Mouse (Mus musculus) olfactory bulb, adult 2 months (tissue): ENCODE measurements around the gene Myo3b. TPM values are rescaled to one million over a fixed set of nuclear protein-coding genes. Genes with fewer than 3 reads are reported as not detected.
A peak's percentile ranks its signal among the peaks of the same experiment; 100 is the strongest.

Experiments
- H3K27ac ChIP-seq: fragments of 200-500 bp; 2 replicates; pipeline ENCODE4 v1.5.1; 2012; ENCODE audit warnings: low read depth, low read length; ENCODE audit not compliant: insufficient read depth
- H3K4me1 ChIP-seq: fragments of 200-500 bp; 2 replicates; pipeline ENCODE4 v1.6.1; 2012; ENCODE audit warnings: low read length; ENCODE audit not compliant: control insufficient read depth, insufficient read depth
- H3K4me3 ChIP-seq: fragments of 200-500 bp; 2 replicates; pipeline ENCODE4 v1.5.1; 2012; ENCODE audit warnings: mild to moderate bottlenecking, low read depth, low read length, moderate library complexity; ENCODE audit not compliant: insufficient read depth
- CTCF ChIP-seq: fragments of 200-500 bp; IDR thresholded peaks from 2 replicates; pipeline ENCODE4 v1.5.1; 2012; ENCODE audit warnings: low read depth, mild to moderate bottlenecking, low read length, moderate library complexity; ENCODE audit not compliant: insufficient read depth
- POLR2A ChIP-seq: fragments of 200-500 bp; IDR thresholded peaks from 2 replicates; pipeline ENCODE4 v1.6.1; 2012; ENCODE audit warnings: mild to moderate bottlenecking, low read depth, low read length, moderate library complexity; ENCODE audit not compliant: insufficient read depth
- WGBS: fragments of 180-500 bp; shearing (Covaris S2); methylation state at CpG from one replicate; pipeline ENCODE4 v1.1.7; 2018; 5-methylcytosine and 5-hydroxymethylcytosine counted together
- polyA plus RNA-seq: library from polyadenylated mRNA; stranded (reverse); fragments of >200 nt; gene quantifications from 2 replicates; pipeline ENCODE4 v1.2.4, GENCODE M21; 2012; ENCODE audit warnings: low replicate concordance; ENCODE audit not compliant: missing spikeins, insufficient read depth, insufficient read length

Gene Myo3b
- polyA plus RNA-seq, 1 experiment = not detected

DNA sequence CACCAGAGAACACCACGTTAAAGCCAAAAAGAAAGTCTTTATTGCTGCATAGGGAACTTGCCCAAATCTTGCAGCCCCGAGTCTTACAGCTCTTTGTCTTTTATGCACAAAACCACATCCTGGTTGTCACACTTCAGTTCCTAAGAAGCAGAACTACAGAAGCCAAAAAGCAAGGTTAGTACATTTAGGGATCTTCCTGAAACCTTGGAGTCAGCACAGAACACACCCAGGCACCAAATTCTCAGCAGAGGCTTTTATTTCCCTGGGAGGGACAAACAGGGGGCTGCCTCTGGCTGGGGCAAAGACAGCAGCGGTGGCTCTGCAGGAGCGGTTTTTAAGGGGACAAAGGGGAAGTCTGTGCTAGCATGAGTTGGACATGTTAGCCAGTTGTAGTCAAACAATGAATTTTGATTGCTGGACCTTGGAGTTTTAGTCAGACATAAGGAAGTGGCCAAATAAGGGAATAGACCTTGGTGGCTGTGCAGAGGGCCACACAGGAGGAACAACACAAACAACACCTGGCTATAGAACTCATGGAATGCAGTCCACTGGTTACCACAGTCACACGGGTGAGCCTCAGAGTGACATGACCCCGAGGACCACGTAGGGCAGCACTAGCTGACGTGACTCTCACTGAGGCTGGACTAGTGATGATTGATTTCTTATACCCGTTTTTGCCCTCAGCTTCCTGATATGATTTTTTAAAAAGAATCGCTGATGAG lies 53.0 kb downstream of the Myo3b start:
- WGBS = 67% methylated on average over 10 of the region's 10 CpGs

DNA sequence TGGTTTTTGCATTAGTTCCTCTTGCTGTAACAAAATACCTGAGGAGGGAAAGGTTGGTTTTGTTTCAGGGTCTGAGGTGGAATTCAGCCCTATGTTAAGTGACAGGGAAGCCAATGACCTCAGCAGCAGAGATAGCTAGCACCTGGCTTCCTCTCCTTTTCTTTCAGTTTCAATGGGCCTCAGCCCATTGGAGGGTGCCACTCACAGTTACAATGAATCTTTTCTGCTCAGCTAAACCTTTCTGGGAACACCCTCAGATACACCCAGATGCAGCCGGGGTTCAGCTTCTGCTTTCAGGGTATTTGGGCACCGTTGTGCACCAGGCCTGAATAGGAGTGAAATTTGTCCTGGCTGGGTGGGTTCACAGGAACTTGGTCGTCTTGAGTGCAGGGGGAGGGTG lies 53.7 kb downstream of the Myo3b start:
- TF ChIP-seq CTCF = no peak
- no peak for TF ChIP-seq POLR2A
- H3K4me1 ChIP-seq = peaks cover 9% of the 10 kb centered on the region
- no peak overlapping the region for H3K27ac ChIP-seq
- WGBS = 48% methylated on average over 3 of the region's 3 CpGs
- no peak overlapping the region for H3K4me3 ChIP-seq

More for the DNA sequence above, 53.0 kb downstream of the Myo3b start:
- Histone ChIP-seq H3K4me3 (no peak overlapping the region), H3K4me1 (peaks cover 9% of the 10 kb centered on the region; the same call in 1 of the 2 replicates), H3K27ac (no peak overlapping the region)
- TF ChIP-seq CTCF (no peak), POLR2A (no peak)

DNA sequence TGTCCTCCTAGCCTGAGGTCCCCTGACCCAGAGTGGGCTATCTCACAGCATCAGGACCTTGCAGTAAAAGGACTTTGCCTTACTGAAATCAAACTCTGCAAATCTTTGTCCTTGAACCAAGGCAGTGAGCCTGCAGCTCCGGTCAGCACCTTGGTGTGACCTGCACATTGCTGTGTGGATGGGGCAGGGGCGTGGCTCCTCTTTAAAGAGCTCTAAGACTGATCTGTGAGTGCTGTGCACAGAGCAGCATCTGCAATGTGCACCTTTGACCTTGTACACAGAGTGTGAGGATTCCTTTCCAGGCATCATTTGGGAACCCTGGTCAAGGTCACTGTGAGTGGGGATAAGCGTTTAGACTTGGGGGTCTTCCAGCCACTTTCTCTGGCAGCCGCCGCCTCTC lies 55.5 kb downstream of the Myo3b start:
- H3K4me1 ChIP-seq = peaks cover 15% of the 10 kb centered on the region
- 83% methylated on average over 5 of the region's 5 CpGs for WGBS
- TF ChIP-seq POLR2A (no peak), CTCF (no peak)
- H3K27ac ChIP-seq = no peak overlapping the region
- no peak overlapping the region for H3K4me3 ChIP-seq

DNA sequence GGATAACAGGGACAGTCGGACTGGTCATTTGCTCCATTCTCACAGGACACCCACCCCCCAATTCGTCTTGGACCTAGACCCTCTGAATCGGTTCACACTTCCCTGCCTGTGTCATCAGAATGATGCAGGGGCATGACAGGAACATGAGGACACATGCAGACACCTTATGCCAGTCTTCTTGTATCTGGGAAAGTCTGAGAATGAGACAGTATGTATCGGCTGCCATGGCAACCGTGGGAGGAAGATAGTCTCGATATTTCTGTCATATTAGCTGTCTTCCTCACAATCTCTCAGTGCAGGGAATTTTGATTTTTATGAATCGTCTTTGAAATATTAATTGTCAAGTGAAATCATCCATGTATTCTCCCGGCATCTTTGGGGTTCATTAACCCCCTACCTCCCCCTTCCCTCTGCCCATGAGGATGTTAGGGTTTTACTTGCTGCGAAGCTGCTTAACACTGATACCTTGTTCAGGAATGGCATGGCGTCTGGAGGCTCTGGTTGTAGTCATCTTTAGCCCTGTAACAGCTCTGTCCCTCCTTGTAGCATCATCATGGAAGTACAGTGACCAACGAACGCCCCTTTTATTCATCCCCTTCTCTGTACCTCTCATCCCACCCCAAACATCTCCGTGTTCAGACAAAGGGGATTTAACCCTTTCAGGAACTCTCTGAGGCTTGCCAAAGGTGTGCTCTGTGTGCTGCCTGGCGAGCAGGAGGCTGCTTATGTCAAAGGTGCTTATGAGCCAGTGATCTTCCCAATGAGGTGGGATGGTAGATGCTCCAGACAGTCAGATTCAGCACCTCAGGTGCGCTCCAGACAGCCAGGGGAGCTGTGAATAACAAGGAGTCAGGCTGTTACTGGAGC lies 58.5 kb downstream of the Myo3b start:
- TF ChIP-seq CTCF = no peak
- TF ChIP-seq POLR2A = no peak
- WGBS = 73% methylated on average over 15 of the region's 15 CpGs
- Histone ChIP-seq H3K27ac (0 out of 2 replicates have a peak overlapping the region, but pooled peaks have one; percentile 1), H3K4me1 (peaks cover 24% of the 10 kb centered on the region), H3K4me3 (no peak overlapping the region)

DNA sequence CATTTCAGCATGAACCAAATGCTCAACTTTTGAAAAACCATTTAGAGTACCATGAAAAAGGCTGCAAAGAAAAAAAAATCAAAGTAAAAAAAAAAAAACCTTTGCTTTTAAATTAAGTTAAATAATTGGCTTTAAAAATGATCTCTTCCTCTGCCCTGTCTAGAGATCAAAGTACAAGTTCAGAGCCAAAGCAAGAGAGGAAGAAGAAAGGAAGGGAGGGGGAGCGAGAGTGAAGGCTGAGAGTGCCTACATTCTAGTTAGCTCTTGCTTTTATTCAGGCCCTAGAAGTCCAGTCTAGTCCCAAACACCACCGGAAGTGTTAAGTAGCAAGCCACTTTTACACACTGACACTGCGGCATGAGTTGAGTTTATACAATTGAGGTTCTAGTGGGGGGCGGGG lies 60.5 kb downstream of the Myo3b start:
- H3K27ac ChIP-seq = peak overlapping the region; percentile 84
- peaks cover 17% of the 10 kb centered on the region for H3K4me1 ChIP-seq
- TF ChIP-seq POLR2A = no peak
- H3K4me3 ChIP-seq = no peak overlapping the region
- WGBS = 72% methylated on average over 4 of the region's 4 CpGs

DNA sequence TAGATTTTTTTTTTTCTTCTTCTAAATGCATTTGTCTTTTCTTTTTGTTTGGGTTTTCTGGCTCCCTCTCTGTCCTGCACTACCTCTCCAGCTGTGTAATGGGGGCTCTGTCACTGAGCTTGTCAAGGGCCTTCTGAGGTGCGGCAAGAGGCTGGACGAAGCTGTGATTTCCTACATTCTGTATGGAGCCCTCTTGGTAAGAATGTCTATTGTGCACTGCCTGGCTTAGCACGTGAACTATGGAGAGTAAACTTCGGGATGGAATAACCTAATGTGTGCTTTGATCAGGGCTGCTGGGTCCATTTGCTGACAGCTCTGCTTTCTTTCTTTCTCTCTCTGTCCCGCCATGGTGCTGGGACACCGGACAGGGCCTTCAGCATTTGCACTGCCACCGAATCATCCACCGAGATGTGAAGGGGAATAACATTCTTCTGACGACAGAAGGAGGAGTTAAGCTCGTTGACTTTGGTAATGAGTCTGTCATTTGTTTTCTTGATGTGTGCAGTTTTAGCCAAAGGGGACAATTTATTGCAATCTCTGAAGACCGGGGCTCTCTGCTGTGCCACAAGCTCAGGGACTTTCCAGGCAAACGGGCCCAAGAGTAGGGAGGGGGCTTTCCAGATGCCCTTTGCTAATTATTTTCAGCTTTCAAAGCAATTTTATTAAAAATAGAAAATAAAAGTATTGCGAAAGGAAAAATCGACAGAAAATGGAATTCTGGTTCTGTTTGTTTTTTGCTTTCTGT lies 66.5 kb downstream of the Myo3b start:
- Histone ChIP-seq H3K4me1 (peaks cover 10% of the 10 kb centered on the region), H3K27ac (no peak overlapping the region), H3K4me3 (no peak overlapping the region)
- TF ChIP-seq CTCF (no peak), POLR2A (no peak)
- 43% methylated on average over 14 of the region's 14 CpGs for WGBS

DNA sequence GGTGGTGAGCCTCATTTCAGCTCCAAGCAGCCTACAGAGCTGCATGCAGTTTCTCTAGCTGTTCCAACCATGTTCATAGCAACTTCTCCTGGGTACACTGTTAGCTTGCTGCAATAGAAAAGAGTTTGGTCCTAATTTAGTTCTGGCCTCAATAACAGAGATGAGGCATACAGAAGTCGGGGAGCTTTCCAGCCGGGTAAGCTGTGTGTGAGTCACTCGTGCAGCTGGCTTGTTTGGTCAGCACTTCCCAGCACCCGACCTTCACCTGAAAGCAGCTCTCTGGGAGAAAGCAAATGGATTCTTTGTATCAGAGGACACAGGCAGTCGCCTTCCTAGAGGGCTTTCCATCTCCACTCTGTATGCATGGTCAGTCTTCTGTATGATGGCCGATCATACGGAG lies 70.1 kb downstream of the Myo3b start:
- 37% methylated on average over 7 of the region's 7 CpGs for WGBS
- TF ChIP-seq POLR2A = no peak
- TF ChIP-seq CTCF = no peak
- Histone ChIP-seq H3K4me3 (no peak overlapping the region), H3K27ac (peak overlapping the region; percentile 87), H3K4me1 (peaks cover 19% of the 10 kb centered on the region)

DNA sequence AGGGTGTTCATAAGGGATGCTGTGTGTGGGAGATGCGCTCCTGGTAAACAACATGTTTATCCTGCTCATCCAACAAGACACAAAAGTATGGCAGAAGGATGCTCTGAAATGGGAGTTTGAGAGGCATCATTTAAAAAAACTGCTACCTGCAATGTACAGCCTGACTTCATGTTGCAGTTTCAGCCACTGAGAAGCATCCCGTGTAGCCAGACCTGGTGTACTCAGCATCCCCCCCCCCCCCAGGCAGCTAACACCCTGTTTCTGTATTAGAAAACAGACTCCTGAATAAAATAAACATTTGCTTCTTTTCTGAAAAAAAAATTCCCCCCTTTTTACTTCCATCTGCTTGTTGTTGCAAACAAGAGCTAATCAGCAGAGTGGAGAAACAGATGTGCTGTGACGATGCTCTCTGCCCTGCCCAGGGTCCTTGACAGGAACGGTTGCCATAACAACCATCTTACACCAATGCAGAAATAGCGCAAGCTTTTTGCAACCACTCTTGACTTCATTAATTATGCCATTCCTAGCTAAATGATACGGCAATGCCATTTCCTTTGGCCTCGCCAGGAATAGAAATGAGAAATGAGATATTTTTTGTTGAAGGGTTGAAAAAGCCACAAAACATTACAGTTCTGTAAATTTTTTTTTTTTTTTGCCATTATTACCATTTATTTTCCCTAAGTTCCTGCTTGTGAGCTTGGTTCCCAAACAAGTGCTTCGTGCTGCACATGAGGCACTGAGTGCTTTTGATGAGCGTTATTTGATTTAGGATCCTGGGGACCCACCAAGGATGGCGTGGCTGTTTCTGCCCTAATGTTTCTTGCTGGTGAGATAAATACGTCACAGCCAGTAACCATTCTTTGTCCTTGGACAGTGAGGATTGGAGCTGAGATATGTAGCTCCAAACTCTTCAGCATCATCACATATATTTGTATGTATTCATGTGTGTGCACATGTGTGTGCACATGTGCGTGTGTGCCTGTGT lies 75.2 kb downstream of the Myo3b start:
- Histone ChIP-seq H3K27ac (peak overlapping the region; percentile 100), H3K4me1 (peaks cover 31% of the 10 kb centered on the region), H3K4me3 (no peak overlapping the region)
- WGBS = 22% methylated on average over 12 of the region's 12 CpGs
- TF ChIP-seq POLR2A = no peak
- TF ChIP-seq CTCF = no peak
